Mouse (Mus musculus): Measurements from ENCODE around the gene Polr3h. TPM values are rescaled to one million over a fixed set of nuclear protein-coding genes. Genes with fewer than 3 reads are reported as not detected.
A peak's percentile ranks its signal among the peaks of the same experiment; 100 is the strongest.
"Not testable (repeated sequence)": the region's sequence is repeated elsewhere in the genome, so short reads cannot be mapped to it uniquely, and the experiment has no call there.

Gene Polr3h
- polyA plus RNA-seq, 1 experiment from 2014 or later = 157 TPM

DNA sequence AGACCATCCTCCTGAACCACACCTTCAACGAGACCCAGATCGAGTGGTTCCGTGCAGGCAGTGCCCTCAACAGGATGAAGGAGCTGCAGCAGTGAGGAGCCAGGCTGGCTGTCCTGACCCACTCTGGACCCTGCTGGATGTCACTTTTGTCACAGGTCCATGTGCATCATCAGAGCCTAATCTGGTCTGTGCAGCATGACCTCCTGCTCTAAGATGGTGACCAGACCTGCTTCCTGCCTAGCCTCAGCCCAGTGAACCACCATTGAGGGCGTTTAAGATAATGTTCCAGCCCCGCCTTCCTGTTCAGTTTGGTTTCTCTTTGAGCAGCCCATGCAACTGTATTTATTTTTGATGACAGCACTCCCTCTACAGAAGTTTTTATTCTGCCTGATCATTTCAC is 11.4 kb downstream of the Polr3h start:
- peaks cover 52% of the 10 kb centered on the region for H3K36me3 ChIP-seq (ENCODE audit: control insufficient read depth, insufficient read depth)
- no peaks in the 10 kb centered on the region for H3K27me3 ChIP-seq (ENCODE audit: control insufficient read depth, insufficient read depth, low read length)
- H3K4me1 ChIP-seq (ENCODE audit: control insufficient read depth, insufficient read depth, low read length) = no peaks in the 10 kb centered on the region
- no peak for ATAC-seq (replicated peaks; ENCODE audit: extremely low read depth, insufficient read depth, low FRiP score)
- H3K4me3 ChIP-seq (ENCODE audit: low read length) = no peak overlapping the region
- no peaks in the 10 kb centered on the region for H3K9me3 ChIP-seq (replicated peaks; ENCODE audit: control insufficient read depth, low read length)
- no peak overlapping the region for H3K27ac ChIP-seq (ENCODE audit: low read length)
- WGBS = 73% methylated on average over 5 of the region's 5 CpGs
- H3K4me2 ChIP-seq (ENCODE audit: low read depth, low read length) = no peak overlapping the region
- H3K9ac ChIP-seq (ENCODE audit: low read length) = no peak overlapping the region

DNA sequence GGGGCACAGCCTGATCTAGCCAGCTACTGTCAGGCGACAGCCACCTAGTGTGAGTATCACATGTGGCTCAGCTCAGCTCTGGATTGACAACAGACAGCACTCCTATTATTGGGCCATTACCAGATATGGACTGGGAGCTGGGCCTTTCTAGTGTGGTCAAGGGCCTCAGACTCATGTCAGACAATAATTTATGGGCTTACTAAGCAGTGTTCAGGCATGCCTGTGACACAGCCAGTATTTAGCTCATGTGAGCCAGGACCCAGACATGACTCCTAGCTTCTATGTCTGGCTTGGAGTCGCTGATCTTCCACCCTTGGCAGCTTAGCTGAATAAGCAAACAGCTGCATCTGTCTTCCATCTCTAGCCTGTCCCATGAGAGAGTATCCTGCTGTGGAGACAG is 13.5 kb downstream of the Polr3h start:
- WGBS = 61% methylated on average over 2 of the region's 2 CpGs
- peaks cover 67% of the 10 kb centered on the region for H3K36me3 ChIP-seq (ENCODE audit: control insufficient read depth, insufficient read depth)
- no peak for ATAC-seq (replicated peaks; ENCODE audit: extremely low read depth, insufficient read depth, low FRiP score)
- H3K4me3 ChIP-seq (ENCODE audit: low read length) = no peak overlapping the region
- H3K27me3 ChIP-seq (ENCODE audit: control insufficient read depth, insufficient read depth, low read length) = no peaks in the 10 kb centered on the region
- no peaks in the 10 kb centered on the region for H3K4me1 ChIP-seq (ENCODE audit: control insufficient read depth, insufficient read depth, low read length)
- no peaks in the 10 kb centered on the region for H3K9me3 ChIP-seq (replicated peaks; ENCODE audit: control insufficient read depth, low read length)
- no peak overlapping the region for H3K4me2 ChIP-seq (ENCODE audit: low read depth, low read length)
- no peak overlapping the region for H3K9ac ChIP-seq (ENCODE audit: low read length)
- no peak overlapping the region for H3K27ac ChIP-seq (ENCODE audit: low read length)

DNA sequence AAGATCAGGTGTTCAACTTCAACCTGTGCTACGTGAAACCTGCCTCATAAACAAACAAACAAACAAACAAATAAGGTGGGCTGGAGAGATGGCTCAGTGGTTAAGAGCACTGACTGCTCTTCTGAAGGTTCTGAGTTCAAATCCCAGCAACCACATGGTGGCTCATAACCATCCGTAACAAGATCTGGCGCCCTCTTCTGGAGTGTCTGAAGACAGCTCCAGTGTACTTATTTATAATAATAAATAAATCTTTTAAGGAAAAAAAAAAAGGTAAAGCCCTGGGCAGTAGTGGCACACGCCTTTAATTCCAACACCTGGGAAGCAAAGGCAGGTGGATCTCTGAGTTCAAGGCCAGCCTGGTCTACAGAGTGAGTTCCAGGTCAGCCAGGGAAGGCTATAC is 17.3 kb downstream of the Polr3h start:
- 86% methylated on average over 4 of the region's 4 CpGs for whole genome bisulfite sequencing
- H3K4me1 ChIP-seq (ENCODE audit: control insufficient read depth, insufficient read depth, low read length); H3K27me3 ChIP-seq (ENCODE audit: control insufficient read depth, insufficient read depth, low read length); ATAC-seq (replicated peaks; ENCODE audit: extremely low read depth, insufficient read depth, low FRiP score); H3K27ac ChIP-seq (ENCODE audit: low read length); H3K4me3 ChIP-seq (ENCODE audit: low read length); H3K4me2 ChIP-seq (ENCODE audit: low read depth, low read length); H3K9ac ChIP-seq (ENCODE audit: low read length); H3K9me3 ChIP-seq (replicated peaks; ENCODE audit: control insufficient read depth, low read length): not testable (repeated sequence)
- peaks cover 87% of the 10 kb centered on the region for H3K36me3 ChIP-seq (ENCODE audit: control insufficient read depth, insufficient read depth)

DNA sequence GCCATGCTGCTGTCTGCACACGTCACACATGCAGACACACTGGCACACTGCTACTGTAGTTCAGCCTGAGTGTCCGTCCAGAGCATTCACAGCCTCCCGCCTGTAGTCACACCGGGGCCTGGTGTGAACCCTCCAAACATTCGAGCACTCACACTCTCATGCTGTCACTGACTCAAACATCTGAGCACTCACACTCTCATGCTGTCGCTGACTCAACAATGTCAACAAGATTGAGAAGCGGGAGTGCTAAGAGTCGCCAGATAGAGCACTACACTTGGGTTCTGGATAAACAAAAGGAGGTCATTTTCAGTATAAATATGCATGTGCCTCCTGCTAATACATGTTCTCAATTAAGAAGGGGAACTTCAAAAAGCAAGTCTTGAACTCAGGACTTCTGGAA is 18.1 kb downstream of the Polr3h start:
- H3K4me1 ChIP-seq (ENCODE audit: control insufficient read depth, insufficient read depth, low read length) = no peaks in the 10 kb centered on the region
- H3K4me3 ChIP-seq (ENCODE audit: low read length) = no peak overlapping the region
- no peak overlapping the region for H3K4me2 ChIP-seq (ENCODE audit: low read depth, low read length)
- 83% methylated on average over 8 of the region's 8 CpGs for WGBS
- ATAC-seq (replicated peaks; ENCODE audit: extremely low read depth, insufficient read depth, low FRiP score) = no peak
- no peak overlapping the region for H3K27ac ChIP-seq (ENCODE audit: low read length)
- peaks cover 83% of the 10 kb centered on the region for H3K36me3 ChIP-seq (ENCODE audit: control insufficient read depth, insufficient read depth)
- H3K27me3 ChIP-seq (ENCODE audit: control insufficient read depth, insufficient read depth, low read length) = no peaks in the 10 kb centered on the region
- H3K9ac ChIP-seq (ENCODE audit: low read length) = no peak overlapping the region
- no peaks in the 10 kb centered on the region for H3K9me3 ChIP-seq (replicated peaks; ENCODE audit: control insufficient read depth, low read length)

DNA sequence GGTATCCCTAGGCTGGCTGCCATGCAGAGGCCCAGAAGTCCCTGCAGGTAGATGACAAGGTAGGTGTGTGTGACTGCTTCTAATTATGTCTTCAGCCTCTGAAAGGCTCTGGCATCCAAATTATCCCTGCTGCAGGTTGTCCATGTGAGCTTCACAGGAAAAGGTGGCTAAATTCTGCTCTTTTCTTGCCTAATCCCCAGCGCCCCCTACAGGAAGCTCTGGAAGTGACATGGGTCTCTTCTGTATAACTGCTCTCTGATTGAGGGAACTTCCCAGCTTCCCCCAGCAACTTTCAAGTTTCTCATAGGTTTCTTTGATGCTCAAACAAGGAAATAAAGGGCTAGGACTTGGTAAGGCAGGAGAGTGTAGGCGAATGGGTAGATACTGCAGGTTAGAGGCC is 21.1 kb downstream of the Polr3h start:
- H3K9ac ChIP-seq (ENCODE audit: low read length) = no peak overlapping the region
- no peak overlapping the region for H3K4me3 ChIP-seq (ENCODE audit: low read length)
- no peaks in the 10 kb centered on the region for H3K9me3 ChIP-seq (replicated peaks; ENCODE audit: control insufficient read depth, low read length)
- no peak for ATAC-seq (replicated peaks; ENCODE audit: extremely low read depth, insufficient read depth, low FRiP score)
- peaks cover 76% of the 10 kb centered on the region for H3K36me3 ChIP-seq (ENCODE audit: control insufficient read depth, insufficient read depth)
- H3K27me3 ChIP-seq (ENCODE audit: control insufficient read depth, insufficient read depth, low read length) = no peaks in the 10 kb centered on the region
- no peak overlapping the region for H3K27ac ChIP-seq (ENCODE audit: low read length)
- H3K4me2 ChIP-seq (ENCODE audit: low read depth, low read length) = no peak overlapping the region
- no peaks in the 10 kb centered on the region for H3K4me1 ChIP-seq (ENCODE audit: control insufficient read depth, insufficient read depth, low read length)
- 43% methylated on average over 2 of the region's 2 CpGs for WGBS

DNA sequence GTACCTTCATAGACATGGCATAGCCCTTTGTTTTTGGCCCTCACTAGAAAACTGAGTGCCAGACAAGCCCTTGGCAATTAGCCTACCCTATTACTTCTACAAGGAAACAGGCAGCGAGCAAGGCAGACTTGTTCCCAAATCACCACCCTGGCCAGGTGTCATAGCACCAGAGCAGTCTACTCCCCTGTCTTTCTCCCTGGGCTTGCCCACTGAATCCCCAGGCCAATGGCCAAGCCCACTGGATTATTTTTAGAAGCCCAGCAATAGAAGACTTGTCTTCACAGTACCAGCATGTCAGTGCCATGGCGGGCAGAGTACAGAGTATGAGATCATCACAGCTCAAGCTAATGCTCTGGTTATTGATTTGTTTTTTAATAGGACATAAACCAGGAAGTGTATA is 27.3 kb downstream of the Polr3h start:
- H3K9me3 ChIP-seq (replicated peaks; ENCODE audit: control insufficient read depth, low read length) = no peaks in the 10 kb centered on the region
- H3K9ac ChIP-seq (ENCODE audit: low read length) = no peak overlapping the region
- peaks cover 12% of the 10 kb centered on the region for H3K4me1 ChIP-seq (ENCODE audit: control insufficient read depth, insufficient read depth, low read length)
- ATAC-seq (replicated peaks; ENCODE audit: extremely low read depth, insufficient read depth, low FRiP score) = no peak; the same call in 1 of the 2 replicates
- H3K27ac ChIP-seq (ENCODE audit: low read length) = peak overlapping the region; percentile 50; the same call in 1 of the 2 replicates
- no peaks in the 10 kb centered on the region for H3K27me3 ChIP-seq (ENCODE audit: control insufficient read depth, insufficient read depth, low read length)
- 48% methylated on average over 2 of the region's 2 CpGs for WGBS
- no peak overlapping the region for H3K4me2 ChIP-seq (ENCODE audit: low read depth, low read length)
- H3K4me3 ChIP-seq (ENCODE audit: low read length) = no peak overlapping the region
- peaks cover 50% of the 10 kb centered on the region for H3K36me3 ChIP-seq (ENCODE audit: control insufficient read depth, insufficient read depth)

DNA sequence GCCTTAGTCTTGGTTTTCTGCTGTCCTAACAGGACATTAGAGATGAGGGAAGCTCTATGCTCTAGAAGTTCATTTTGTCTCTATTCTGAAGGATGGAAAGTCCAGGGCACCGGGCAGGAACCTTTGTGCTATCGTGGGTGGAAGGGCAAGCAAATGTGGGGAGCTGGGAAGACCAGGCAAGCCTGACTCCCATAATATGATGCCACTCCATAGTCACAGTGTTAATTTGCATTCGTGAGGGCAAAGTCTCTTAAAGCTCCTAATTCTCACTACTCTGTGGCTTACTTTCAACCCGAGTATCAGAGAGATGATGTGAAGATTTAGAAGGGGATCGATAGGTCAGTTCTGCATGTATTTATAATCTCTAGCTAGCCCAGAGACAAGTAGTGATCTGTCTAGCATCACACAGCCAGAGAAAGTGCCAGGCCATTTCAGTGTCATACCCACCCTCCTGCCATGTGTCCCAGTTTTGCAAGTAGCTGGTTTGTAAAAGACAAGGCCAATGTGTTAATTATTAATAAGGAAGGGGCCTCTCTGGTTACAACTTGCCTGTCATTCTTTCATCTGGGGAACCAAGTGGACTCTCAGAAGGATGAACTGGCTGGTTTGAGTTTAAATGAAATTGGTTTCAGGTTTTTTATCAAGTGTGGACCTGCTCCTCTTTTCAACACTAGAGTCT is 28.3 kb downstream of the Polr3h start:
- Histone ChIP-seq H3K4me3 (ENCODE audit: low read length) (no peak overlapping the region), H3K36me3 (ENCODE audit: control insufficient read depth, insufficient read depth) (peaks cover 53% of the 10 kb centered on the region), H3K9ac (ENCODE audit: low read length) (no peak overlapping the region), H3K27ac (ENCODE audit: low read length) (no peak overlapping the region; the same call in 1 of the 2 replicates), H3K9me3 (replicated peaks; ENCODE audit: control insufficient read depth, low read length) (no peaks in the 10 kb centered on the region), H3K27me3 (ENCODE audit: control insufficient read depth, insufficient read depth, low read length) (no peaks in the 10 kb centered on the region), H3K4me2 (ENCODE audit: low read depth, low read length) (no peak overlapping the region), H3K4me1 (ENCODE audit: control insufficient read depth, insufficient read depth, low read length) (peaks cover 12% of the 10 kb centered on the region)
- no peak for ATAC-seq (replicated peaks; ENCODE audit: extremely low read depth, insufficient read depth, low FRiP score)
- 91% methylated on average over 5 of the region's 5 CpGs for WGBS

DNA sequence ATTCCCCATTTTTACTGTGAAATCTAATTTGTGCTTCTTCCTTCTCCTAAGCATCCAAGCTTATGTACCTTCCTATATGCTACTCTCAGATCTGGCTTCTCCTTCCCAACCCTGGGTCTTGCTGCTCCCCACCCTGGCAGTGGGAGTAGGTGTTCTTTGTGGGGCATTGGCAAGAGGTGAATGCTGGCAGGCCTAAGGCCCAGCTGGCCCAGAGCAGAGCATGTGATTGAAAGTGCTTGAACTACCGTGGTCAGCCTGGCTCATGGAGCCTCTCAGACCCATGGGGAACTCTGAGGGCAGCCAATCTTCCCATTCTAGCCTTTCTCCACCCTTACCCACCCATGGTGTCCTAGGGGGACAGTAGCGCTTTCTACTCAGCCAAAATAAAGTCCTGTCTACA is 29.6 kb downstream of the Polr3h start:
- 75% methylated on average over 2 of the region's 2 CpGs for WGBS
- Histone ChIP-seq H3K4me3 (ENCODE audit: low read length) (no peak overlapping the region), H3K36me3 (ENCODE audit: control insufficient read depth, insufficient read depth) (peaks cover 56% of the 10 kb centered on the region), H3K27me3 (ENCODE audit: control insufficient read depth, insufficient read depth, low read length) (no peaks in the 10 kb centered on the region), H3K4me1 (ENCODE audit: control insufficient read depth, insufficient read depth, low read length) (peaks cover 15% of the 10 kb centered on the region), H3K9ac (ENCODE audit: low read length) (no peak overlapping the region), H3K9me3 (replicated peaks; ENCODE audit: control insufficient read depth, low read length) (no peaks in the 10 kb centered on the region), H3K27ac (ENCODE audit: low read length) (no peak overlapping the region), H3K4me2 (ENCODE audit: low read depth, low read length) (no peak overlapping the region)
- ATAC-seq (replicated peaks; ENCODE audit: extremely low read depth, insufficient read depth, low FRiP score) = no peak

DNA sequence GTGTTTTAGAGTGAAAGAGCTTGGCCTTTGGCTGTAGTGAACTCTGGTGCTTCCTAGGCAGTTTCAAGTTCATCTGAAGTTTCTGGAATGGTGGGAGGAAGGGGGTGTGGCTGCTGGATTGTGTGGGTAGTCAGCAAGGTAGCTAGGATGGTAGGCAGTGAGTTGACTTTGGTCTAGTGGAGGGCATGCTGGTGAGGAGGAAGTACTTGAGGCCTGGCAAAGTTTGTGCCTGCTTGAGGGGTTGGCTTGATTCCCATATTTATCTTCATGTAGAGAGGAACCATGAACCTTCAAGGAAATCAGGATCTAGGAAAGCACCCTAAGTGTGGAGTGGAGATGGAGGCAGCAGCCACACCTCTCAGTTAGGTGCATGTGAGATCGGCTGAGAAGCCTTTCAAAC is 32.0 kb downstream of the Polr3h start:
- 71% methylated on average over 1 of the region's 1 CpGs for WGBS
- Histone ChIP-seq H3K4me1 (ENCODE audit: control insufficient read depth, insufficient read depth, low read length) (peaks cover 11% of the 10 kb centered on the region), H3K4me2 (ENCODE audit: low read depth, low read length) (no peak overlapping the region), H3K27ac (ENCODE audit: low read length) (no peak overlapping the region), H3K9me3 (replicated peaks; ENCODE audit: control insufficient read depth, low read length) (no peaks in the 10 kb centered on the region), H3K27me3 (ENCODE audit: control insufficient read depth, insufficient read depth, low read length) (no peaks in the 10 kb centered on the region), H3K4me3 (ENCODE audit: low read length) (no peak overlapping the region), H3K9ac (ENCODE audit: low read length) (no peak overlapping the region), H3K36me3 (ENCODE audit: control insufficient read depth, insufficient read depth) (peaks cover 59% of the 10 kb centered on the region)
- ATAC-seq (replicated peaks; ENCODE audit: extremely low read depth, insufficient read depth, low FRiP score) = no peak

Data from heart, embryonic 16.5 days (tissue).